Mouse (Mus musculus): Measurements from ENCODE around the gene Plcz1. TPM values are rescaled to one million over a fixed set of nuclear protein-coding genes. Genes with fewer than 3 reads are reported as not detected.

The Plcz1 gene
- total RNA-seq, 4 experiments from 2014 or later = not detected

DNA sequence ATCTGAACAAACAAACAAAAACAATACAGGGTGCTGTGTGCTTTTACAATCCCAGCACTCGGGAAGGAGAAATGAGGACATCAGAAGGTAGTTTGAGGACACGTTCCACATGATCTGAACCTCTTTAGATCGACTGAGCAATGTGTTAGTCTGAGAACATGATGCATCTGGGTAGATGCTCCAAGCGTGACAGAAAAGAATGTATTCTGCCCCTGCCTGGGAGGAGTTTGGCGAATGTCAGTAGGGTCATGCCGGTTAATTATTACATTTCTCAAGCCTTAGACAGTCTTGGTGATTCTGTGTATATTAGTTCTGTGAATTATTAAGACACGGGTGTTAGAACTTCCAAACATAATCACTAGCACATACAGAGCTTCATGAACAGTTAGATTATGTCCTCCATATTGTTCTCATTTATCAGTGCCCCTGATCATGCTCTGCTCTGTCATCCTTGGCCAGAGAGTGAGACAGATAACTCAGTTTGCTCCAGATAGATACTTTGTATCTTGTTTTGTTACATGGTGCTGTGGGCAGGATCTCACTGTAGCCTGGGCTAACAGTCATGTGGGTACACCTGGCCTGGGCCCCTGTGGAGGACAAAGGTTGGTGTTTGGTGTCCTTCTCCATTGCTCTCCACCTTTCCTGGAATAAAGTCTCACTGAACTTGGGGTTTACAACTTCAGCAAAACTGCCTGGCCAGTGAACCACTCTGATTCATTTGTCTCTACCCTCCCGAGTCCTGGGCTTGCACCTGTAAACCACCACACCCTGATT is 94.0 kb downstream of the Plcz1 start:
- DNase-seq (ENCODE audit: low spot score) = no peak

Other genes with a start within 250 kb of the Plcz1 start
- gene Capza3, start 205 bp downstream of the Plcz1 start, total RNA-seq (2022) = not detected

Measured in heart, adult 8-10 months (tissue).